Mouse (Mus musculus) thymus, adult 2 months (tissue): ENCODE data around the gene Zmat5. TPM values are rescaled to one million over a fixed set of nuclear protein-coding genes. Genes with fewer than 3 reads are reported as not detected.

Source experiments
- DNase-seq: peaks from one replicate; pipeline ENCODE4 v3.0.0; 2021
- H3K27ac ChIP-seq: fragments of 200-500 bp; 2 replicates; pipeline ENCODE4 v1.5.1; 2012; ENCODE audit warnings: low read length, control low read depth; ENCODE audit not compliant: control insufficient read depth, insufficient read depth
- H3K27me3 ChIP-seq: fragments of 200-500 bp; 2 replicates; pipeline ENCODE4 v1.6.1; 2012; ENCODE audit warnings: mild to moderate bottlenecking, low read length, moderate library complexity, mixed read lengths; ENCODE audit not compliant: control insufficient read depth, insufficient read depth
- H3K36me3 ChIP-seq: fragments of 200-500 bp; 2 replicates; pipeline ENCODE4 v1.6.1; 2012; ENCODE audit warnings: mild to moderate bottlenecking, low read length, moderate library complexity; ENCODE audit not compliant: control insufficient read depth, insufficient read depth
- H3K4me1 ChIP-seq: fragments of 200-500 bp; replicated peaks from 2 replicates; pipeline ENCODE4 v1.6.1; 2012; ENCODE audit warnings: low read length; ENCODE audit not compliant: control insufficient read depth, insufficient read depth
- H3K4me3 ChIP-seq: fragments of 200-500 bp; 2 replicates; pipeline ENCODE4 v1.5.1; 2012; ENCODE audit warnings: mild to moderate bottlenecking, low read length, control low read depth, moderate library complexity; ENCODE audit not compliant: control insufficient read depth, insufficient read depth
- CTCF ChIP-seq: fragments of 200-500 bp; IDR thresholded peaks from 2 replicates; pipeline ENCODE4 v1.5.1; 2012; ENCODE audit warnings: mild to moderate bottlenecking, control low read depth, low read length, moderate library complexity, borderline replicate concordance; ENCODE audit not compliant: control insufficient read depth, poor library complexity, insufficient read depth; ENCODE audit errors: extremely low read depth
- POLR2A ChIP-seq: fragments of 200-500 bp; IDR thresholded peaks from 2 replicates; pipeline ENCODE4 v1.6.1; 2012; ENCODE audit warnings: mild to moderate bottlenecking, low read length, control low read depth, moderate library complexity; ENCODE audit not compliant: control insufficient read depth, poor library complexity, insufficient read depth; ENCODE audit errors: extremely low read depth
- WGBS: fragments of 180-500 bp; shearing (Covaris S2); methylation state at CpG from one replicate; pipeline ENCODE4 v1.1.7; 2018; 5-methylcytosine and 5-hydroxymethylcytosine counted together
- polyA plus RNA-seq: library from polyadenylated mRNA; depleted of rRNA; stranded (reverse); fragments of >200 nt; gene quantifications from 2 replicates; pipeline ENCODE4 v1.2.3, GENCODE M21; 2012

The Zmat5 gene
- polyA plus RNA-seq, 1 experiment = 73.8 TPM

DNA sequence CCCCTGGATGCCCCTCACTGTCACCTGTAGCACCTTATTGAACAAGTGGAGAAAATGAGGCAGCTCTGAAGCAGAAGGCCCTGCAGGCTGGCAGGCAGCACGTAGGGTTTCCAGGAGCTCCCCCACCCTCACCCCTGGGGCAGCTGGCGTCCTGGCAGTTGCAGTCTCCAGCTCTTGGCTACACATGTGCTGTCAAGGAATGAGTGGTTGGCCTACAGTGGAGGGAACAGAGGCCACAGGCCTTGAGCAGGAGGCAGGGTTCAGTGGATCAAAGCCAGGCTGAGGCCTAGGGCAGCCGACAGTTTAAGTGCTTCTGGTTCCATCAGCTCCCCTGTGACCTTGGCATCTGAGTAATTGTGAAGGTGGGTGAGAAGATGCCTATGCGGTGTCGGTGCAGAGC is 26.4 kb downstream of the Zmat5 start:
- Histone ChIP-seq H3K27ac (no peak overlapping the region), H3K4me3 (no peak overlapping the region), H3K27me3 (no peaks in the 10 kb centered on the region), H3K4me1 (no peaks in the 10 kb centered on the region), H3K36me3 (no peaks in the 10 kb centered on the region)
- TF ChIP-seq POLR2A (no peak), CTCF (no peak)
- 98% methylated on average over 5 of the region's 5 CpGs for WGBS
- DNase-seq = no peak

DNA sequence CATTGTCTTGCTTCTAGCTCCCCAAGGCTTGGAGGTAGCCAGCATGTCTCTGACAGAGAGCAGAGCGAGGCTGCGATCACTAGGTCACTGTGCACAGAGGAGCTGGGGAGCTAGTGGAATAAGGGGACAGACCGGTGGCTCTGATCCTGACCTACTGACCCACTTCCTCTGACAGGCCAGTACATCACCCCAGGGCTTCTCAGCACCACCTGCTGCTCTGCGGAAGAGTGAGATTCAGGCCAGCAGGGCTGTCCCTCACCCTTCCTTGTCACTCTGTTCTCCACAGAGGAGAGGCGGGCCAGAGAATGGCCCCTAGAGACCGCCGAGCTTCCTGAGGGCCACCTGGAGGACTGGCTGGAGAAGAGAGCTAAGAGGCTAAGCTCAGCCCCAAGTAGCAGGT is 27.3 kb downstream of the Zmat5 start:
- H3K36me3 ChIP-seq = no peaks in the 10 kb centered on the region
- no peak for TF ChIP-seq POLR2A
- TF ChIP-seq CTCF = no peak
- DNase-seq = no peak
- 97% methylated on average over 7 of the region's 7 CpGs for WGBS
- no peaks in the 10 kb centered on the region for H3K27me3 ChIP-seq
- H3K27ac ChIP-seq = no peak overlapping the region
- no peak overlapping the region for H3K4me3 ChIP-seq
- no peaks in the 10 kb centered on the region for H3K4me1 ChIP-seq

DNA sequence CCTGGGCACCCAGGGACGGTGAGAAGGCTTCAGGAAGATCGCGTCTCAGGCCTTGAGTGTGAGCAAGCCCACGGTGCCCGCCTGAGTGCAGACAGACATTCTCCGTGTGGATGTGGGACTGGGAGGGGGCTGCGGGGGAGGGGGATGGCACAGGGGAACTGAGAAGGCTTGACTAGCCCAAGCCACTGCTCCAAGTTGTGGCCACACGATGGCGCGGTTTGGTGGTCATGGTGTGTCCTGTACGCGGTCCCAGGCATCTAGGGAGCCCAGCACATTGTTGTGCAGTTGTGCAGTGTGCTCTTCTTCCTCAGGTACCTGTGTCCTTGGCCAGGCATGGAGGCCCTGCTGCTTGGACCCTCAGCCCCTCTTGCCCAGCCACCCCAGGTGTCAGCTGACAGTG is 29.7 kb downstream of the Zmat5 start:
- WGBS = 90% methylated on average over 12 of the region's 12 CpGs
- no peaks in the 10 kb centered on the region for H3K36me3 ChIP-seq

DNA sequence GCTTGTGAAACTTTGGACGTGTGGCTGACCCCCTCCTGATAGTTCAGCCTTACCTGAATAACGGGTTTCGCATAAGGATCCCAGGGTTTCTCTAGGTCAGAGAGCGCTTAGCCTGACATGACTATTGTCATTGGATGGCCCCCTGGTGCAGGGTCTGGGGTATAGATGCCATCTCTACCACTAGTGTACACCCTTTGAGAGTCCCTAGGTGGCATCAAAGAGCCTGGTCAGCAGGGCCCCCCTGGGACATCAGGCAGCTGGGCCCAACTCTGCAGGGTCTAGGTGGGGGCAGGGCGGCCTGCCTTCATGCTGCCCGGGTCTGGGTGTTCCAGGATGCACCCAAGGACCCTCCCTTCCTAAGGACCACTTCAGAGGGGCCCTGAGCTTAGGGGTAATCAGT is 31.9 kb downstream of the Zmat5 start:
- no peak overlapping the region for H3K27ac ChIP-seq
- no peak for DNase-seq
- no peaks in the 10 kb centered on the region; the same call in 1 of the 2 replicates for H3K27me3 ChIP-seq
- no peaks in the 10 kb centered on the region for H3K4me1 ChIP-seq
- TF ChIP-seq POLR2A = no peak
- no peak for TF ChIP-seq CTCF
- H3K36me3 ChIP-seq = no peaks in the 10 kb centered on the region
- WGBS = 91% methylated on average over 6 of the region's 6 CpGs
- H3K4me3 ChIP-seq = no peak overlapping the region

More for the DNA sequence above, 29.7 kb downstream of the Zmat5 start:
- no peaks in the 10 kb centered on the region for H3K27me3 ChIP-seq
- no peak for TF ChIP-seq CTCF
- H3K27ac ChIP-seq = no peak overlapping the region
- no peak overlapping the region for H3K4me3 ChIP-seq
- no peaks in the 10 kb centered on the region for H3K4me1 ChIP-seq
- no peak for DNase-seq

DNA sequence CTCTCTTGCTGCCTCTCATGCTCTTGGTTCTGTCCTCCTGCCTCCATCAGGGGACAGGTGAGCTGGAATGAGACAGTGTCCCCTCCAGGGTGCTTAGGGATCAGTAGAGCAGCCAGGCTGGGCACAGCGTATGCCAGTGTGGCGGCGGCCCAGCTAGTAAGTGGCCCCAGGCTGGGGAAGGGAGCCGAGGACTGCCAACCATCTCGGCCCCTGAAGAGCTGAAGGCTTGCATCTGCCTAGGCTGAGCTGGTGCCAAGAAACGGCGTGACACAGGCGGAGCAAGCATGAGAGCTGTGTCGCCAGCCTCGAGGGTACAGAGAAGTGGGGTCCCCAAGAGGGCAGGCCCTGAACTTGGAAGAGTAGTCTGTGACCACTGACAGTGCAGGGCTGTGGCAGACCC is 33.2 kb downstream of the Zmat5 start:
- DNase-seq = no peak
- 96% methylated on average over 10 of the region's 10 CpGs for whole genome bisulfite sequencing

DNA sequence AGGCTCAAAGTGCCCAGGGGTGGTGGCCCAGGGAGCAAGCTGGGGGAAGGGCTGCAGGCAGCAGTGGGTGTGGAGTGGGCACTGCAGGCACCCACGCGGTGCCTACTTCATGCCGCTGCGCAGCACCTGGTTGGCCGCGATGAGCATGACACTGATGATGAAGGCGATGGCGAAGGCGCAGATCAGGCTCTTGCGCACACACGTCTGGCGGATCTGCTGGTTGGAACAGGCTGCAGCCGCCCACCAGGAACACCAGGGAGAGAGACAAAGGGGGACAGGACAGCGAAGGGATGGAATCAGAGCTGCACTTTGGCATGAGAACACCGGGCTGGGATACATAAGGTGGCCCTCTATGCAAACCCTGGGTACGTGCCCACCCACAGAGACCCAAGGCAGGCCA is 34.2 kb downstream of the Zmat5 start:
- Histone ChIP-seq H3K4me3 (no peak overlapping the region), H3K27ac (no peak overlapping the region), H3K4me1 (no peaks in the 10 kb centered on the region), H3K27me3 (no peaks in the 10 kb centered on the region; the same call in 1 of the 2 replicates), H3K36me3 (no peaks in the 10 kb centered on the region)
- TF ChIP-seq POLR2A (no peak), CTCF (no peak)
- WGBS = 96% methylated on average over 16 of the region's 16 CpGs
- no peak for DNase-seq

More for the DNA sequence above, 33.2 kb downstream of the Zmat5 start:
- Histone ChIP-seq H3K27ac (no peak overlapping the region), H3K4me1 (no peaks in the 10 kb centered on the region), H3K4me3 (no peak overlapping the region), H3K36me3 (no peaks in the 10 kb centered on the region), H3K27me3 (no peaks in the 10 kb centered on the region; the same call in 1 of the 2 replicates)
- TF ChIP-seq POLR2A (no peak), CTCF (no peak)

DNA sequence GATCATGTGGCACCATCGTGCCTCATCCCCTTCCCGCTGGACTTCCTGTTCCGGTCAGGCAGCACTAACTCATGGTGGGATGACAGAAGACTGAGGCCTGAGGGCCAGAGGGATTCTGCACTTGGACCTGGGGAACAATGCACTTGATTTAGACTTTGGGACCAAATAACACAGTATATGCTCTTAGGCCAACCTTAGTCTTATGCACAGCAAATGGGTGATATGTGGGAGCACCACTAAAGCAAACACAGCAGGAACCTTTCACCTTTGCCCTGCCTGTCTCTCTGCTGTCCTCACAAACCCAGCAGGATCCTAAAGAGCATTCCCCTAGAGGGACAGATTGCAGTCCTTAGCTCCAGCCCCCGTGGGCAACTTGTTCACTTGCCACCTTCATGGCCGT is 36.3 kb downstream of the Zmat5 start:
- Histone ChIP-seq H3K36me3 (no peaks in the 10 kb centered on the region), H3K27me3 (peaks cover 2% of the 10 kb centered on the region; the same call in 1 of the 2 replicates), H3K4me3 (no peak overlapping the region), H3K27ac (no peak overlapping the region), H3K4me1 (no peaks in the 10 kb centered on the region)
- WGBS = 56% methylated on average over 5 of the region's 5 CpGs
- no peak for DNase-seq
- no peak for TF ChIP-seq CTCF
- no peak for TF ChIP-seq POLR2A
